Mouse (Mus musculus) small intestine, adult 2 months (tissue): ENCODE measurements around the gene Pcsk4.

Source experiments
- CTCF ChIP-seq: fragments of 200-500 bp; IDR thresholded peaks from 2 replicates; pipeline ENCODE4 v1.5.1; 2012; ENCODE audit warnings: low read depth, mild to moderate bottlenecking, control low read depth, inconsistent platforms, low read length, moderate library complexity, mixed read lengths; ENCODE audit not compliant: insufficient replicate concordance, insufficient read length; ENCODE audit errors: extremely low read depth
- POLR2A ChIP-seq: fragments of 200-500 bp; IDR thresholded peaks from 2 replicates; pipeline ENCODE4 v1.6.1; 2012; ENCODE audit warnings: low read depth, mild to moderate bottlenecking, control low read depth, inconsistent platforms, low read length, moderate library complexity

DNA sequence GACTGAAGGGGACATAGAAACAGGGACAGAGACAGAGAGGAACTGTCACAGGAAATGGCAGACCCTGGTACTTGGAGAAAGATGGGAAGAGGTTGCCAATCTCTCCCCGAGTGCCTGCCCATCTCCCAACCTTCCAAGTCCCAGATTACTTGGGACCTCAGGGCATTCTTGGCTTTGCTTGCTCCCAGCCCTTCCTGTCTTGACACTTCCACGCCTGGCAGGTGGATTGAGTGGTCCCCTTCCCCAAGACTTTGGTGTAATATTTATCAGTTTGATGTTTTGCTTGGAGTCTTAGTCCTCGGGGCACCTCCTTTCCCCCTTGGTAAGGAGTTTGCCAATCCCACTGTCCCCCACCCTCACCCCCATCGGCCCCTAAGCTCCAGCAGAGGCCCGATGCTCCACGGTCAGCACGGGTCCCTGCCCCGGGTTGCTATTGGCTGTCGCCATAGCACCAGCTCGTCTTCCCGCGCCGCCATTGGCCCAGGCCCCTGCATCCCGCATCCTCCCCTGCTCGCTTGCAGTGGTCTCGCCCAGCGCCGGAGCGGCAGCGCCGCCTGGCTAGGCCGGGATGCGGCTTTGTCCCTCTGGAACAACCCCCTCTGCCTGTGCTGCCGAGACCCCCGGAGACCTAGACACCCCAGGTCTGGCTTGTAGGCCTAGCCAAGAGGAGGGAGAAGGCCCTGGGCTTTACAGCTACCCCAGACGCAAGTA, 30.6 kb downstream of the Pcsk4 start:
- TF ChIP-seq CTCF, result no peak
- TF ChIP-seq POLR2A, result no peak
